Mouse (Mus musculus) liver, embryonic 12.5 days (tissue): ENCODE measurements around the gene Zrsr1. TPM values are rescaled to one million over a fixed set of nuclear protein-coding genes. Genes with fewer than 3 reads are reported as not detected.

Experiments used
- ATAC-seq: fragments of 200-750 bp; cut with Nextera tagmentation; 2 replicates; pipeline ENCODE4 v1.8.0; 2017; ENCODE audit warnings: moderate number of reproducible peaks, mild to moderate bottlenecking, moderate library complexity
- H3K27ac ChIP-seq: fragments of 300-500 bp; sonication (generic); 2 replicates; pipeline ENCODE4 v1.5.1; 2016; ENCODE audit warnings: mild to moderate bottlenecking
- H3K27me3 ChIP-seq: fragments of 300-500 bp; sonication (generic); replicated peaks from 2 replicates; pipeline ENCODE4 v1.6.1; 2016; ENCODE audit warnings: mild to moderate bottlenecking, moderate library complexity
- H3K36me3 ChIP-seq: fragments of 300-500 bp; sonication (generic); 2 replicates; pipeline ENCODE4 v1.6.1; 2016; ENCODE audit warnings: mild to moderate bottlenecking, moderate library complexity
- H3K4me1 ChIP-seq: fragments of 300-500 bp; sonication (generic); 2 replicates; pipeline ENCODE4 v1.6.1; 2016
- H3K4me2 ChIP-seq: fragments of 300-500 bp; sonication (generic); 2 replicates; pipeline ENCODE4 v1.6.1; 2016; ENCODE audit warnings: mild to moderate bottlenecking, moderate library complexity
- H3K4me3 ChIP-seq: fragments of 300-500 bp; sonication (generic); 2 replicates; pipeline ENCODE4 v1.5.1; 2016; ENCODE audit warnings: mild to moderate bottlenecking, moderate library complexity
- H3K9ac ChIP-seq: fragments of 300-500 bp; sonication (generic); 2 replicates; pipeline ENCODE4 v1.6.1; 2016; ENCODE audit warnings: mild to moderate bottlenecking, moderate library complexity
- H3K9me3 ChIP-seq: fragments of 300-500 bp; sonication (generic); replicated peaks from 2 replicates; pipeline ENCODE4 v1.6.1; 2016; ENCODE audit warnings: mild to moderate bottlenecking, moderate library complexity
- WGBS: fragments of 180-500 bp; shearing (Covaris S2); methylation state at CpG from one replicate; pipeline ENCODE4 v1.1.7; 2016; ENCODE audit not compliant: insufficient replicate concordance; 5-methylcytosine and 5-hydroxymethylcytosine counted together
- polyA plus RNA-seq: library from polyadenylated mRNA; unstranded; fragments of >200 nt; fragmentation: Nextera tagmentation; extraction: Ambion mirVana; gene quantifications from 2 replicates; pipeline ENCODE4 v1.2.1, GENCODE M21; 2016

Zrsr1 gene
- polyA plus RNA-seq, 1 experiment from 2014 or later: 2.8 TPM

GRCm38 (mm10) chr11:22991218-22991835 is 19.5 kb downstream of the Zrsr1 start:
- H3K36me3 ChIP-seq: peaks cover 39% of the 10 kb centered on the region
- no peaks in the 10 kb centered on the region for H3K9me3 ChIP-seq
- peak overlapping the region; percentile 84 for H3K9ac ChIP-seq
- peak overlapping the region; percentile 90 for H3K27ac ChIP-seq
- H3K4me2 ChIP-seq: peak overlapping the region; percentile 86
- peak overlapping the region; percentile 82 for H3K4me3 ChIP-seq
- 5% methylated on average over 14 of the region's 14 CpGs for WGBS
- peaks cover 22% of the 10 kb centered on the region for H3K4me1 ChIP-seq
- ATAC-seq: no peak
- no peaks in the 10 kb centered on the region for H3K27me3 ChIP-seq

DNA sequence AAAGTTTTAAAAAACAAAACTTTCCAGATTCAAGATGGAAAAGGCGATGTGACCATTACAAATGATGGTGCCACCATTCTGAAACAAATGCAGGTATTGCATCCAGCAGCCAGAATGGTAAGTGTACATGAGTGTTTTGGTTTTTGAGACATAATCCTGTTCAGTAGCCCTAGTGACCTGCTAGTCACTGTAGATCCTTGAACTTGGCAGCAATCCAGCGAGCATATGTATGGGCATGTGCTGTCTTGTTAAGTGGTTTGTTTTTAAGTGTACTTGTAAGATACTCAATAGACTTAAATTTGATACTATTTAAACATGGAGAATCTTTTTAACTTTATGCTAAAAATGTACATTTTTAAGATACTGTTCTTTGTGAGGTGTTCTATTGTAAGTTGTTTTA is 22.5 kb downstream of the Zrsr1 start:
- H3K4me1 ChIP-seq: peaks cover 43% of the 10 kb centered on the region
- 91% methylated on average over 2 of the region's 2 CpGs for WGBS
- peaks cover 66% of the 10 kb centered on the region for H3K36me3 ChIP-seq
- no peak for ATAC-seq
- H3K9me3 ChIP-seq: no peaks in the 10 kb centered on the region
- H3K27me3 ChIP-seq: no peaks in the 10 kb centered on the region
- no peak overlapping the region for H3K4me3 ChIP-seq
- no peak overlapping the region for H3K9ac ChIP-seq
- no peak overlapping the region for H3K4me2 ChIP-seq
- H3K27ac ChIP-seq: no peak overlapping the region

GRCm38 (mm10) chr11:22995461-22995860 is 23.7 kb downstream of the Zrsr1 start:
- Histone ChIP-seq H3K27me3 (no peaks in the 10 kb centered on the region), H3K9ac (no peak overlapping the region), H3K4me1 (peaks cover 36% of the 10 kb centered on the region), H3K9me3 (no peaks in the 10 kb centered on the region), H3K27ac (no peak overlapping the region), H3K4me2 (no peak overlapping the region), H3K36me3 (peaks cover 78% of the 10 kb centered on the region), H3K4me3 (no peak overlapping the region)
- ATAC-seq: no peak
- WGBS: 94% methylated on average over 4 of the region's 4 CpGs

GRCm38 (mm10) chr11:22998308-22998707 is 26.5 kb downstream of the Zrsr1 start:
- peak overlapping the region; percentile 24; the same call in 1 of the 2 replicates for H3K9ac ChIP-seq
- H3K4me3 ChIP-seq: no peak overlapping the region
- peak; percentile 97 for ATAC-seq
- H3K4me2 ChIP-seq: peak overlapping the region; percentile 41
- no peaks in the 10 kb centered on the region for H3K9me3 ChIP-seq
- H3K27me3 ChIP-seq: no peaks in the 10 kb centered on the region
- WGBS: 42% methylated on average over 1 of the region's 1 CpGs
- H3K27ac ChIP-seq: peak overlapping the region; percentile 74
- peaks cover 94% of the 10 kb centered on the region for H3K36me3 ChIP-seq
- peaks cover 22% of the 10 kb centered on the region for H3K4me1 ChIP-seq

- Histone ChIP-seq H3K4me1 (peaks cover 20% of the 10 kb centered on the region), H3K4me2 (no peak overlapping the region), H3K27ac (no peak overlapping the region), H3K9me3 (no peaks in the 10 kb centered on the region), H3K36me3 (peaks cover 59% of the 10 kb centered on the region), H3K27me3 (no peaks in the 10 kb centered on the region), H3K4me3 (no peak overlapping the region), H3K9ac (no peak overlapping the region)
- no peak for ATAC-seq
- WGBS: 83% methylated on average over 1 of the region's 1 CpGs
Measured at GRCm38 (mm10) chr11:23005276-23005675, 33.5 kb downstream of the Zrsr1 start.

GRCm38 (mm10) chr11:23007166-23007480 is 35.3 kb downstream of the Zrsr1 start:
- Histone ChIP-seq H3K4me2 (peak overlapping the region; percentile 95), H3K36me3 (peaks cover 42% of the 10 kb centered on the region), H3K9me3 (no peaks in the 10 kb centered on the region), H3K4me3 (peak overlapping the region; percentile 71), H3K27me3 (no peaks in the 10 kb centered on the region), H3K4me1 (peaks cover 20% of the 10 kb centered on the region), H3K27ac (peak overlapping the region; percentile 96), H3K9ac (peak overlapping the region; percentile 80)
- ATAC-seq: peak; percentile 65
- WGBS: 4% methylated on average over 6 of the region's 6 CpGs

DNA sequence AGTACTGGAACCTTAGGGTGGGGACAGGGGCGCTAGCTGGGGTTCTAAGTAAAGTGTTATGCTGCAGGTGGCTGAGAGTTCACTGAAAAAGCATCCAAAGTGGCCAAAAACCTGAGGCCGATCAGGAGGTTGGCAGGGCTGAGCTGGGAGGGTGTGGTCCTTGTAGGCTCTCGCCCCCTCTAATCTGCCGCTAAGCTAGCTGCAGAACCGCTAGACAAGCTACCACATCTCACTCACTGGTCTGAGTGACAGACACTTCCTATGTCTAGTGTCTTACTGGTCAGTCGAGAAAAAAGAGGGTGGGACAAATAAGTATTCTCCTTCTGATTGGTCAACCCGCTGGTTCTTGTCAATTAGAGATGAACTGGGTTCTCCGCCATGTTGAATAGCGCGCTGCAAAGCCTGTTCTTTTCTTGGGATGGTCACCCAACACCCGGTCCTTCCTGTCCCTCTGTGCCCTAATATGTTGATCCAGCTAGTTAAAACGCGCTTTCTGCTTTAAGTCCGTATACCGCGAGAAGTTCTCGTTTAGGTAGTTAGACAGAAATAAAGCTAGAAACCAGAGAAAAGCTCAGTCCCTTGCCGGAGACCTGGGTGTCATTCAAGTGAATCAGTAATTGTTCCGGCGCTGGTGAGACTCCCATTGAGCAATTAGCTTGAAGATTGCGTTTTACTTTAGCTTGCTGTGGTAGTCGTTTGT is 35.8 kb downstream of the Zrsr1 start, which contains the start of gene Fam161a:
Gene Fam161a, plus strand, starts transcription at position 51 of the 700 bp plus-strand sequence.
- Histone ChIP-seq H3K27me3 (no peaks in the 10 kb centered on the region), H3K36me3 (peaks cover 37% of the 10 kb centered on the region), H3K9ac (peak within 1 kb of the TSS; percentile 80), H3K27ac (peak within 1 kb of the TSS; percentile 96), H3K4me2 (peak within 1 kb of the TSS; percentile 95), H3K4me3 (peak within 1 kb of the TSS; percentile 71), H3K9me3 (no peaks in the 10 kb centered on the region), H3K4me1 (peaks cover 20% of the 10 kb centered on the region)
- under 1% methylated on average over 22 of the region's 22 CpGs for WGBS
- peak; percentile 97 for ATAC-seq

GRCm38 (mm10) chr11:23008181-23008823 is 36.5 kb downstream of the Zrsr1 start:
- Histone ChIP-seq H3K4me2 (peak overlapping the region; percentile 95), H3K27me3 (no peaks in the 10 kb centered on the region), H3K9me3 (no peaks in the 10 kb centered on the region), H3K36me3 (peaks cover 30% of the 10 kb centered on the region), H3K4me3 (peak overlapping the region; percentile 71), H3K27ac (peak overlapping the region; percentile 96), H3K4me1 (peaks cover 20% of the 10 kb centered on the region), H3K9ac (peak overlapping the region; percentile 80)
- WGBS: 2% methylated on average over 40 of the region's 40 CpGs
- peak; percentile 83 for ATAC-seq

DNA sequence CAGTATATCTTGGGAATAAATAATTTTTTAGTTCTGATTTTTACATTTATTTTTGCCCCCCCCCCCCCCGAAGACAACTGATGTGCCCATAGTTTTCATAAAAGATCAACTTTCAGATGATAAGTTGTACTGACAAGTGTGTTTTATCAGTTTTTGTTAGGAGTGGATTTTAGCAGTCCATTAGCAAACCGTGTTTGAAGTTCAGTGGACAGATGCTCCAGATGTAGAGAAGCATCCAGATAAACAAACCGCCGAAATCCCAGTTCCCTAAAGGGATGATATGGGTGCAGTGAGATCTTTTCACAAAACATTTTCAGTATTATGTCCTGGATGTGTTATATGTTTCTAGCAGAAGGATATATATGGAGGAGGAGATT is 37.0 kb downstream of the Zrsr1 start:
- H3K4me2 ChIP-seq: peak overlapping the region; percentile 95
- peaks cover 20% of the 10 kb centered on the region for H3K4me1 ChIP-seq
- peak overlapping the region; percentile 71 for H3K4me3 ChIP-seq
- peaks cover 25% of the 10 kb centered on the region for H3K36me3 ChIP-seq
- H3K9me3 ChIP-seq: no peaks in the 10 kb centered on the region
- peak overlapping the region; percentile 80; the same call in 1 of the 2 replicates for H3K9ac ChIP-seq
- H3K27ac ChIP-seq: no peak overlapping the region
- 21% methylated on average over 4 of the region's 4 CpGs for WGBS
- no peaks in the 10 kb centered on the region for H3K27me3 ChIP-seq
- ATAC-seq: no peak

- no peak overlapping the region for H3K4me2 ChIP-seq
- ATAC-seq: no peak
- H3K27me3 ChIP-seq: no peaks in the 10 kb centered on the region
- no peak overlapping the region for H3K27ac ChIP-seq
- H3K9ac ChIP-seq: no peak overlapping the region
- no peaks in the 10 kb centered on the region for H3K9me3 ChIP-seq
- WGBS: 63% methylated on average over 1 of the region's 1 CpGs
- H3K4me1 ChIP-seq: peaks cover 9% of the 10 kb centered on the region; the same call in 1 of the 2 replicates
- no peaks in the 10 kb centered on the region for H3K36me3 ChIP-seq
- H3K4me3 ChIP-seq: no peak overlapping the region
Measured at GRCm38 (mm10) chr11:23013096-23013495, 41.3 kb downstream of the Zrsr1 start.

DNA sequence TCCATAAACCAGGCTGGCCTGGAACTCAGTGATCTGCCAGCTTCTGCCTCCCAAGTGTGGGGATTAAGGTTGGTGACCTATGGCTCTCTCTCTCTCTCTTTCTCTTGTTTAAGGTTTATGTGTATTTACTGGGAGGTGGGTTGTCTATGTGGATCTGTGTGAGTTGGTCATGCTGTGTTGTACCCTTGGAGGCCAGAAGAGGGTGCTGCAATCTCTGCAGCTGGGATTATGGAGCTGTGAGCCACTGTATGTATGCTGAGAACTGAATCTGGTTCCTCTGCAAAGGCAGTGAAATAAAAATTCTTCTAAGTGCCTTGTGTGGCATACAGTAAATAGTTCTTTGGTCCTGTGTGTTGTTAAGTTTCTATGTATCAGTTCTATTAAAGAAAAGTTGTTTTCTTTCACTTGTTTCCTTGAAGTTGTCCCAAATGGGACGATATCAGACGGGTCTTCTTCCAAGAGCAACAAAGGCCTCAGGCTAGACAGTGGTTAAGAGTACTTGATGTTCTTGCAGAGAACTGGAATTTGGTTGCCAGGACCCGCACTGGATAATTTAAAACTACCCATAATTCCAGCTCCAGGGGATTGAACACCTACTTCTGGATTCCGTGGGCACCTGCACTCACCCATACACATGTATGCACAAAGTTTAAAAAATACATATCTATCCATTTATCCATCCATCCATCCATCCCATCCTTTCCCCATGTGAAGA is 41.9 kb downstream of the Zrsr1 start:
- Histone ChIP-seq H3K4me2 (no peak overlapping the region), H3K4me1 (peaks cover 6% of the 10 kb centered on the region; the same call in 1 of the 2 replicates), H3K4me3 (no peak overlapping the region), H3K27me3 (no peaks in the 10 kb centered on the region), H3K9me3 (no peaks in the 10 kb centered on the region), H3K36me3 (no peaks in the 10 kb centered on the region; the same call in 1 of the 2 replicates), H3K9ac (no peak overlapping the region), H3K27ac (no peak overlapping the region)
- 68% methylated on average over 4 of the region's 4 CpGs for WGBS
- ATAC-seq: peak; percentile 47; the same call in 1 of the 2 replicates
